Mouse (Mus musculus) brain, adult 2 months (tissue): ENCODE measurements around the gene Cd244a.

Experiments
- DNase-seq: peaks from one replicate; pipeline ENCODE4 v3.0.0; 2011; ENCODE audit warnings: low read depth, low spot score

The Cd244a gene

DNA sequence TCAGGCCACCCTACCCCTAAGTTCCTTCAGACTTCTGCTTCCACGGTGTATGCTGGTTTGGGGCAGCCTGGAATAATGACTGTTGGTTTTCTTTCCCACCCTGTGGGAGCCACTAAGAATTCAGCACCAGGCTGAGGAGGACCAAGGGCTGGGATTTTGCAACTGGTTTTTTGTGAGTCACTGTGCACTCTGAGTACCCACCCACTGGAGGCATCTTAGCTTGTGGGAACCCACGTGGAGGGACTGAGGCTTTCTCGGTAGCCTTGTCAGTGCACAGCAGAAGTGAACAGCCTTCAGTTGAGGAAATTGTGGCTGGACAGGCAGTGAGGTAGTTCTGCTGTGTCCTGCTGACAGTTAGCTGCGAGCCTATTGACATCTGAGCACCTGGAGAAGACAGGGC, at the start of gene Cd244a:
TSS of gene Cd244a (plus strand) at position 296 of the 400 bp plus-strand sequence.
- DNase-seq: peak; percentile 4

DNA sequence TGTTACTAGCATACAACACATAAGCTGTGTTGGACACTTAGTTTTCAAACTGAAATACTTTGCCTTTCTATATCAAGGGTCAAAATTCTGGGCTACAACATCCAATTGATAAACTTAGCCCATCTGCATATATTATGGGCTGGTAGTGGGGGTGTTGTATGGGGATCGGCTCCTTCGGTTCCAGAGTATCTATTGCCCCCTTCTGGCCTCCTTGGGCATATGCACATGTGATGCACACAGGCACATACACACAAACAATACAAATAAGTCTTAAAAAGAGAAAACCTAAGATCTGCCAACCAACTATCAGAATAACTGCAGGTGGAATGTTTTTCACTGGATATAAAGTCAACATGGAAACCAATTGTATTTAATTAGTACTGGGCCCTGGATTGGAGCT, 45.8 kb upstream of the Cd244a start:
- DNase-seq: no peak

DNA sequence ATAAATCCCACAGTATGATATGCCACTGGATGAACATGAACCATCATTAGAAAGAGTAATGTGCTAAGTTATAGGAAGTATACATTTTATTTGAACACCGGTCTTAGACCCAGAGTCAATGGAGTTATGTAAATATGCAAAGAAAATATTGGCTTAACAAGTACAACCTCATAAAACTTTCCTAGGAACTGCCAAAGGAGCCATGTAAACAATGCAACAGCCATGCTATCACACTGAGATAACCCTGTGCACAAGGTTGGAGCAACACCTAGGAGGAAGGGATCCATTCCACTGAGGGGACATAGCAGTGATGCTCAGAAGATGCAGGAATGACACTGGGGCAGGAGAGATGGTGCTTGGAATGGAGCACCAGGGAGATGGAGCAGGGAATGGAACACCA, 45.2 kb upstream of the Cd244a start:
- no peak for DNase-seq

DNA sequence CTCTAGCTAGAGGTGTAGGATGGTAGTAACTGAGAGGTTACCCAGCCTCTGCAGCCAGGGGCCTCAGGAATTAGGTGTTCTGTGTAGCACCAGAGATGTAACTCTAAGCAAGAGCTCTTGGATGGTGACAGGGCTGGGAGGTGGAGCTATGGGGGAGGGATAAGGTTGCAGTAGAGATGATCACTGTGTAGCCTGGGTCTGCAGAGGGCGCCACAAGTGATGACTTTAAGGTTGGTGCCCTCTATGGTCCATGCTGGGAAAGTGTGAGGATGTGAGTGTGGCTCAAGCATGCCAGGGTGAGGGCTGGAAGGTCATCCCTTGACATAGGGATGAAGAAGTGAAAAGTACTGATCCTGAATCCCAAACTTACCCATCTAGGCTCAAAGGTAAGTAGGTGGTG, 44.0 kb upstream of the Cd244a start:
- no peak for DNase-seq

DNA sequence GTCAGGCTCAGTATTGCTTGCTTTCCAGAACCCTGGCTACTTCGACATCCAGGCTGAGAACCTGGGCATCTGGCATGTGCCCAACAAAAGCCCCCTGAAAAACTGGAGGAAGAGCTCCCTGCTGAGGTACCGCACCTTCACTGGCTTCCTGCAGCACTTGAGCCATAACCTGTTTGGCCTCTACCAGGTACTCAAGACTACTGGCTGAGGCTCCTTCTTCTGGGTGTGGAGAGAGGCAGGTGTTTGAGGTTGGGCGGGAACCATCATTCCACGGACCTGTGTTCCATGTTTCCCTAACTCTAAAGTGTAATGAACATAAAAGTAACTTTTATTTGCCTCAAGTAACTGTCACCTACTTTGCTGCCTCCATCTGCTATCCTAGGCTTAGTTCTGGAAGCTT, 43.4 kb upstream of the Cd244a start:
- DNase-seq: no peak

DNA sequence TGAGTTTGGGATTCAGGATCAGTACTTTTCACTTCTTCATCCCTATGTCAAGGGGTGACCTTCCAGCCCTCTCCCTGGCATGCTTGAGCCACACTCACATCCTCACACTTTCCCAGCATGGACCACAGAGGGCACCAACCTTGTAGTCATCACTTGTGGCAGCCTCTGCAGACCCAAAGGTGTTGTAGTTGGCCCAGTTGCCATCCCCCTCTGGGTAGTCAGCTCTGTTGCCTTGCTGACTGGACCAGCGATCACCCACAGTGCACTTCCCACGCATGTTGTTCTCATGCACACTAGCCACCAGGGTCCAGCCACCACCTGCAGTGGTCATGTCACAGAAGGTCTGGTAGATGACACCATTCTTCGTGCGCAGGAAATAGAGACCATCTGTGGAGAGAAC, 27.6 kb upstream of the Cd244a start:
- DNase-seq: no peak

DNA sequence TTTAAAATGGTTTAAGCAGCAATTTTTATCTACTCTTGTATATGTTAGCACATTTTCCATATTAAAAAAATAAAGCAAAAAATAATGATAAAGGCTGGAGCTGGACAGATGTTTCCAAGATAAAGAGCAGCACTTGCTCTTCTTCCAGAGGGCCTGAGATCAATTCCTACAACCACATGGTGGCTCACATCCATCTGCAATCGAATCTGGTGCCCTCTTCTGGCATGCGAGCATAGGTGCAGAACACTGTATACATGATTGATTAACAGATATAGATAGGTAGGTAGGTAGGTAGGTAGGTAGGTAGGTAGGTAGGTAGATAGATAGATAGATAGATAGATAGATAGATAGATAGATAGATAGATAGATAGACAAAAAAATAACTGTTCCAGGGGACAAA, 26.2 kb upstream of the Cd244a start:
- DNase-seq: no peak

DNA sequence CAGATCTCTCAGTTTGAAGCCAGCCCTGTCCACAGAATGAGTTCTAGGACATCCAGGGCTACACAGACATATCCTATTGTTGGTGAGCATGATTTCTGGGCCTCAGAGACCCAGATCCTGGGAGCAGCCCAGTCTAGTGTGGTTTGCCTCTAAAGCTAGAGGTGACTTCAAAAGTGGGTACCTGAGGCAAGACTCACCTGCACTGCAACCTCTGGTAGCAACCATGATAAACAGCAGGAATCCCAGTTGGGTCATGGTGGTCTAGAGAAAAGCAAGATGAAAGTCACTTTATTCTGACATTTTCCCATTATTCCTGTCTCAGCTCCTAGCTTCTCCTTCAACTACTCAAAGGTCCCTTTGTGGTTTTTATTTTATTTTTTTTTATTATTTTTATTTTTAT, 24.4 kb upstream of the Cd244a start:
- DNase-seq: no peak

DNA sequence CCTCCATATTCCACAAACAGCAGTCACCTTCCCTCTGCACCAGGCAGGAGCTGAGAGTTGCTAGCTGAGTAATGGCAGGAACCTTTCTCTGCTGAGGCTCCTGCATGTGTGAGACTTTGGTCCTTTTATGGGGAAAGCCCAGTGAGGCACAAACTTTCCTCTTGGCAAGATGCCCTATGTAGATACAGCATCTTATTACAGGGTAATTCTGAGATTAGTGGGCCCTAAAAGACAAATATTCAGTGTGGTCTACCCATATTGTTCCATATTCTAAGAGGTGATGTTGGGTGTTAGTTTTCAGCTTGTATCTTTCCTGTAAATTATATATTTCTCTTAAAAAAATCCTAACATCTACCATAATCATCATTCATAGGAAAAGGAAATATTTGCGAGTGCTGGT, 23.8 kb upstream of the Cd244a start, which contains the start of gene Itln1:
TSS of gene Itln1 (minus strand) at position 101 of the 400 bp plus-strand sequence.
- DNase-seq: no peak

DNA sequence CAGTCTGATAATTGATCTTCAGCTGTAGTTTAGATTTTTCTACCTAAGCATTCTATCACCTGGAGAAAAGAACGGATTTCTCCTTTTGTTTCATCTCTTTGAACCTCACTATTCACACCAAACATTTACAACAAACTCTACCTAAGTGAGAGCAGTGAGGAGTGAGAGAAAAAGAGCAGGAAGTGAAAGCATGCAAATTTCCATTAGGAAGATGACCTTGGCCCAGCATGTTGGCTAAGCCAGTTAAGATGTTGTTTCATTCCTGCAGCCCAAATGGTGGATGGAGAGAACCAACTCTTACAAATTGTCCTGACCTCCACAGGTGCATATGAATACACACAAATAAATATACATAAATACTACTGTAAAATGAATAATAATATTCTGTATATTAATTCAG, 18.3 kb upstream of the Cd244a start:
- no peak for DNase-seq

DNA sequence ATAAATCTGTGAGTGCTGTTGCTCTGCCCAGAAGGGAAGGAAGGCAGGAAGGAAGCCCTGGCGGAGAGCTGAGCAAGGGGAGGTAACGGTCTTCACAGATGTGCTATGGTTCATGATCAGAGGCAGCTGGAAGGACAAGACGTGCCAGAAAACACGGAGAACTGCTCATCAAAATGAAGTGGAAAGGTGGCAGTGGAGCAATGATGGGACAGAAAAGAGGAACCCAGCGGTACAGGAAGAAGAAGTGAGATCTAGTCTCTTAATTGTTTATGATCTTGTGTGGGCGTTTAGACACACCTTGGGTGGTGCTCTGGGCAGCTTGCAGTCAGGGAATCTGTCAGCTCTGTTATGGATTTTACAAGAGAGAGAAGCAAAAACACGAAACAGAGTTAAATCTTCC, 7.7 kb upstream of the Cd244a start:
- DNase-seq: no peak

DNA sequence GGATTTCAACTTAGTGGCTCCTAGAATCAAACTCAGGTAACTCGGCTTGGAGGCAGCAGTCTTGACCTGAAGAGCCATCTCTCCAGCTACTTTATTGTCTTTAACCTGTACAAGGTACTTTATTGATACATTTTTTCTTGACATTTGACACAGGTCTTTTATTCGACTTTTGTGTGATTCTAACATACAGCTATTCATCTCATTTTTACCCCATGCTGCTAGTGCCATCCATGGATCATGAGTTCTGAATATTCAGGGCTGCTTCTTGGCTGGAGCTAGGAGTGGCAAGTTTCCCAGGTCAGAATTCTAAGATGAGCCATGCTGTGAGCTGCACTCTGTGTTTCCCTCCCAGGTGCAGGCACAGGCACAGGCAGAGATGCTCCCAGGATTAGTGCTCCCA, 6.8 kb upstream of the Cd244a start:
- DNase-seq: no peak

DNA sequence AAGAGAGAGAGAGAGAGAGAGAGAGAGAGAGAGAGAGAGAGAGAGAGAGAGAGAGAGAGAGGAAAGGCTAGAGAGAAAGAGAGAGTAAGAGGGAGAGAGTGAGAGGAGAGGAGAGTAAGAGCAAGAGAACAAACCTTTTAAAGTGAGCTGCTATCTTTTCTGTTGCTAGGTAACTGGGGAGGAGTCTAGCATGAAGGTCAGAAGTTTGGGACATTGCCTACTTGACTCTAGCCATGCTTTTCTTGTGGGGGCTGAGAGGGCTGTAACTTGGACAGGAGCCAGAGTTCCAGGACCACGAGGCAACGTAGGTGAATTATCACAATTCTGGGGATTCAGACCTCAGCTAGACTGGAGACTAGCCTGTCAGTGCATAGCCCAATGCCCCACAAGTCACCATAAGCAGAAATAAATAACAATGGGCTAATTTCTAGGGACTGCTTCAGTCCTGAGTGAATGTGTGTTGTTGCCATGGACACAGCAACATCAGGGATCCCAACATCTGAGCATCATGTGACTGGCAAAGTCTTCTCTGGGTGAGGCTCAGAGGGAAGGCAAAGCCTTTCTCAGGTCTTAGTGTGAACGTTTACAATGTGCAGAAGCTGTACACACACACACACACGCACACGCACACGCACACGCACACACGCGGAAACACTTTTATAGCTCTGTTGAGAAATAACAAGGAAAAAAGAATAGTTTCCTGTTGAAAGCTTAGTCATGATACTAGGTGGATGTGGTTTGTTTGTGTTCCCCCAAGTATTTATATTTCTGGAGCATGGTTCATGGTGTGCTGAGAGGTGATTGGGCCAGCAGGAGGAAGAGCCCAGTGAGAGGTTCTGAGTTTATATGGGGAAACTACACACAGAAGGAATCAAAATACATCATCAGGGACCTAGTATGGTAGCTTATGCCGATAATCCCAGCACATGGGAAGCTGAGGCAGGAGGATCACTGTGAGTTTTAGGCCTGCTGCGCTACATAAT, 5.3 kb upstream of the Cd244a start:
- DNase-seq: peak; percentile 10

DNA sequence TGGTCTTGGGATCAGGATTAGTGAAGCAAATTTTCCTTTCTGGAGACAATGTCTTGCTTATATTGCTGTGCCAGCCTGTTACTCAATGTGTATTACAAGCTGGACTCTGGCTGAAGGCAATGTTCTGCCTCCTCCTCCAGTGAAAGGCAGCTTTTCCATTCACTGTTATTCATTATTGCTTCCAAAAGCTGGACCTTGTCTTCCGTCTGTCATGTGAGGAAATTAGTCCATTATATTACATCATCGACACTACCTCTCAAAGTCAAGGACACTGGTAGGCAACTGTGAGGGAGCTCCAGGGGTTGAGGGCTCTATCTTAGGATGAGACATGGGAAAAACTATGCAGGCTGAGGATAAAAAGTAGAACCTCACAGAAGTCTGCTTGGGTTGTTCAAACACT, 2.6 kb upstream of the Cd244a start:
- no peak for DNase-seq

DNA sequence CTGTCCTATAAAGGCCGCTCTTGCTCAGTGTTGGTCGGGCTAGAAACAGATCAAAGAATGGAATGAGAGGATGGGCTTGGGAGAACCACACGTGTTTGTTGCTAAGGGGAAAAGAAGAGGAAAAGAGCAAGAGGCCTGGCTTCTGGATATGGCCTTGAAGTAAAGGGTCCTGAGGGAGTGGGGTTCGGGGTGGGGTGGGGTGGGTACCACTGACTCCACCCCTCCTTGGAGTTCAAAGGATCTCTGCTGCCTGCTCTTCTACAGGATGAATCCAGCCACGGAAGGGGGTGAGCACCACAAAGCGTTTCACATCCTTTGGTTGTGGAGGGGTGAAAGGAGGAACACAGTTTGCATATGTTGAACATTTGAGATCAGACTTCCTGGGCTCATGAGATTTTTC, 586 bp upstream of the Cd244a start:
- DNase-seq: no peak

DNA sequence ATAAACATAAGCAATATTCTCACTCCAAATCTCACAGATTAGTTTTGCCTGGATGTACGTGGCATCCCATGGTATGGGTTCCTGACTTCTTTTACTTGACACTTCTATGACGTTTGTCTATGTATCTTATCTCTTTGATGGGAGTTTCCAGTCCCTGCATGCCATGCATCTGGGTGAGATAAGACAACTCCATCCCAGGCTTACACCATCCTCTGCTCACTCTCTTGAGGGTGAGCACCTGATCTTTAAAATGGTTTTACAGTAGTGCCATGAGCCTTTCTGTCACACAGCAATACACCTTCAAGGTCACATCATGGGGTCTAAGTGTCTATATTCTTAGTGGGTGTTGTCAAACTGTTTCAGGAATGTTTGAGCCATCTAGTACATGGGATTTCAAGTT, 1.3 kb downstream of the Cd244a start:
- no peak for DNase-seq

DNA sequence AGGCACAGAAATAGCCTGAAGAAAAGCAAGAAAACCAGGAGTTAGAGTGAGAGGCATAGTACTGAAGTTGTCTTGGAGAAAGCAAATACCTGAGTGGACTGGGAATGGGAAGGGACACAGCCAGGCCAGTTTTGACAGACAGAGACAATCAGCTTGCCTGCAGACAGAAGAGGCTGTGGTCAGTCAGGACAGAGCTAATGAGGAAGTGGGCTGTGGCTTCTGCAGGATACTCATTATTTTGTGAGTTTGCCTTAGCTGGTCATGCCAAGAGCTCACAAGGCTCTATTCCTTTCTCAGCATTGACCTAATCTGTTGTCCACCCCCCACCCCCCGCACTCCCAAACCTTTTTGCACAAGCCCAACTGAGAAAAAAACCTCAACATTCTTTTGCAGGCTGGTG, 2.2 kb downstream of the Cd244a start:
- DNase-seq: peak; percentile 7

DNA sequence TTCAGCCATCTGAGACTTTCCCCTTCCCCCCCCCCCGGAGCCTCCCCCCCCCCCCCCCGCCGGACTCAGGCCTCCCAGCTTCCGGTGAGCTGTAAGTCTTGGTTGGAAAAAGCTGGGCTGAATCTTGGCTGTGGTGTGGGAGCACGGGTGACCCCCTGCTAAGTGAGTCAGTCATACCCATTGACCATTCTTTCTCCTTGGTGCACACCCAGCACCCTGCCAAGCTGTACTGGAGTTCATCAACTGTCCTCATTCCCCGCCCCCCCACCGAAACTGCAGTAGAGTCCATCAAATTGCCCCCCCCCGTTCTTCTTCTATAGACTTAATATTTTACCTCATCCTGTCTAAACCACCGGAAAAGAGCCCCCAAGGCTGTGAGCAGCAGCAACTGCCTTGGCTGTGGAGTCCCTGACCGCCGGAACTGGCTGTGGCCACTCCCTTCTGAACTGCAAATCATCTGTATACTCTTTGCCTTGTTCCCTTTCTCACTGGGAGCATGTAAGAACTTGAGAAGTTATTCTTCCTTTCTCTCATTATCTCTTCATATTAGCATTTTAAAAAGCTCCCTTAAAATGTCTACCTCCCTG, 2.7 kb downstream of the Cd244a start:
- DNase-seq: no peak

DNA sequence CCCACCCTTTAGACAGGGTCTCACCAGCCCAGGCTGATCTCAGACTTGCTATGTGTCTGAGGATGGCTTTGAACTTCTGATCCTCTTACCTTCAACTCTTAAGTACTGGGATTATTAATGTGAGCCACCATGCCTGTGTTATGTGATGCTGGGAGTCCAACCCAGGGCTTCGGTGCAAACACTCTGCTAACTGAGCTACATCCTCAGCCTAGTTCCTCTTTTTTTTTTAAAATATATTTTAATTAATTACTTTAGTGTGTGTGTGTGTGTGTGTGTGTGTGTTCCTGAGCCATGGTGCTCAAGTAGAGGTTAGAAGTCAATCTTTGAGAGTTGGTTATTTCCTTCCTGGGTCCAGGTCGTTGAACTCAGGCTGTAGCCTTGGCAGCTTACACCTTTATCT, 4.0 kb downstream of the Cd244a start:
- DNase-seq: no peak

DNA sequence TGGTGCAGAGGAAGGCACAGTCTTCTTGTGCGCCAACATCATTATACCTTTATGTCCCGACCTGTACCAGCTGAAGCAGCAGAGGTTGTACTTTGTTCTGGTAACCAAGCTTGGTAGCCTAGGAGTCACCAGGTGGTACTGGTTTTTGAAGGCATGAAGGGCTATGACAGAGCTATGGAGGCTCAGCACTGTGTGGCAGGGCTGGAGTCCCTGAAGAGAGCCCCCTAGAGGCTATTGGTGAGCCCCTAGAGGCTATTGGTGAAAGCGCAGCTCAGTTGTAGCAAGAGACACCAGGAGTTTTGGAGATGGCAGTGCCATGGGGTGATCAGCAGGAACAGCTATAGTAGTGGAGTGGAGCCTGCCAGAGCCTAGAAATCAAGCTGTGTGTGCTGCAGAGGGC, 5.3 kb downstream of the Cd244a start:
- DNase-seq: no peak

DNA sequence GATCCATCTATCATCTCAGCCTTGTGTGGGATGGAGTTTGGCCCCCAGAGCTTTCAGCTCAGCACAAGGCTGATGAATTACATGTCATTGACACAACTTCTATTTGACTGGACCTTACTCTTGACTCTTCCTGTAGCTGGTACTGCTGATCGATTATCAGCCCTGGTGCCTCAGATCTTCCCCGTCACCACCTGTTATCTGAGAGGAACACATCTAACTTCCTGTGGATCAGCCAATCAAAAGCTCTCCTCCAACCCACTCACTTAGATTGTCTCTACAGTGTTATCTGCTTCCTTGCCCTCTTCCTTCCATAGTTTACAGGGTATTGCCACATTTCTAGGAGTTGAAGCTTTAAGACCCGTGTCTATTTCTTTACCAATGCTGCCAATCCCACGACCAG, 6.9 kb downstream of the Cd244a start:
- DNase-seq: no peak

DNA sequence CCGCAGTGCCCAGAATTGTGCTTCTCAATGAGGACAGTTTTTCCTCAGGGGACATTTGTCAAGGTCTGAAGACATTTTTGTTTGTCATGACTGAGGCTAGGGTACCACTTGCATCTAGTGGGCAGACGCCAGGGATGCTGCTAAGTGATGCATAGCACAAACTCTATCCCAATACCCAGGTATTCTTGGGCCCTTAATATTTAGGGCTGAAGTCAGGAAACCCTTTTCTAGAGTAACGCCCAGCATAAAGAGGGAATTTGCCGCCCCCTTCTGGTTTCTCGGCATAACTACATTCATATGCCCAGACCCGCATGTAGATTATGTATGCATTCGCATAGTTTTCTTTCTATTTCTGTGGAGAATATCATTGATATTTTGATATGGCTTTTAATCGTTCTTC, 7.8 kb downstream of the Cd244a start:
- DNase-seq: peak; percentile 49

DNA sequence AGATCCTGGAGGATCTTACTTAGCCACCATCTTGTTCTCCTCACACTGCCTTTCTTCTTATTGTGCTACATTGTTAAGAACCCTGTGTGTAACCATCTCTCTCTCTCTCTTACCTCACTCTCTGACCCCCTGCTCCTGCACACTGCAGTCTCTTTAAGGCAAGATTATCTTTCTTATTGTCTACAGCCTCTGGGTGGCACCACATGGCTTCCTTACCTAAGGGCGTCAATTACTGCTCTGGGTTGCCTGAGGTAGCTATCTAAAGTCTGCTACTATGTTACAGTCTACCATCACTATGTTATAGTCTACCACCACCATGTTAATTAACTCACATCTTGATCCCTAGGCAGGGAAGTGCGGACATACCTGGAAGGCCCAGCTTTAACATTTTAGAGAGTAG, 9.4 kb downstream of the Cd244a start:
- no peak for DNase-seq
